Mouse (Mus musculus) heart, postnatal 4 days (tissue): ENCODE results near the gene Pabpc1l. TPM values are rescaled to one million over a fixed set of nuclear protein-coding genes. Genes with fewer than 3 reads are reported as not detected.
"Not testable (repeated sequence)": the region's sequence is repeated elsewhere in the genome, so short reads cannot be mapped to it uniquely, and the experiment has no call there.

Experiments used
- DNase-seq: peaks from one replicate; pipeline ENCODE4 v3.0.0; 2021
- total RNA-seq, 2 experiments: library from RNA; stranded (reverse); gene quantifications; 2 replicates each; pipeline ENCODE4 v1.2.3; 2021

The Pabpc1l gene
- total RNA-seq, 2 experiments from 2014 or later = 1.4 to 1.8 TPM

DNA sequence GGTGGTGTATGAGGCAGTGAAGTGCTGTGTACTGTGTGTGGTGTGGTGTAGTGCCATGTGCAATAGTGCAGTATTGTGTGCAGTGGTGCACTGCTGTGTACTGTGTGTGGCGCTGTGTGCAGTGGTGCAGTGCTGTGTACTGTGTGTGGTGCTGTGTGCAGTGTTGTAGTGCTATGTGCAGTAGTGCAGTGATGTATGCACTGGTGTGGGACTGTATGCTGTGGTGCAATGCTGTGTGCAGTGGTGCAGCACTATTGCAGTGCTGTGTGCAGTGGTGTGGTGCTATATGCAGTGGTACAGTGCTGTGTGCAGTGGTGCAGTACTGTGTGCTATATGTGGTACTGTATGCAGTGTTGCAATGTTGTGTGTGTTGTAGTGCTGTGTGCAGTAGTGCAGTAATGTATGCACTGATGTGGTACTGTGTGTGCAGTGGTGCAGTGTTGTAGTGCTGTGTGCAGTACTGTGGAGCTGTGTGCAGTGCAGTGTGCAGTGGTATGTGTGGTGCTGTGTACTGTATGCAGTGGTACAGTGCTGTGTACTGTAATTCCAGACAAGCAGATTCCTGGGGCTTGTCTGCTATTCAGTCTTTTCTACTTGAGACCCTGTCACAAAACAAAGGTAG lies 13.3 kb downstream of the Pabpc1l start:
- no peak for DNase-seq

- no peak for DNase-seq
Observed at GRCm38 (mm10) chr2:164040949-164041348, 15.7 kb downstream of the Pabpc1l start.

DNA sequence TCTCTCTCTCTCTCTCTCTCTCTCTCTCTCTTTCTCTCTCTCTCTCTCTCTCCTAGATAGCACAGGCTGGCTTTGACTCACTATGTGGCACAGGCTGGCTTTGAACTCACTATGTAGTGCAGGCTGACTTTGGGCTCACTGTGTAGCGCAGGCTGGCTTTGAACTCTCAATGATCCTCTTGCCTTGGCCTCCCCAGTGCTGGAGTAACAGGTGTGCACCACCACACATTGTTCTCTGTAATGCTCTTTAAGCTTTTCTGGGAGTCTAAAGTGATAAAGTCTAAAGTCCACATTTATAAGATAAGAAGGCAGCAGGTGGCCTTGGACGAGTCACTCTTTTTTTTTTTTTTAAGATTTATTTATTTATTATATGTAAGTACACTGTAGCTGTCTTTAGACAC lies 16.3 kb downstream of the Pabpc1l start:
- no peak for DNase-seq

DNA sequence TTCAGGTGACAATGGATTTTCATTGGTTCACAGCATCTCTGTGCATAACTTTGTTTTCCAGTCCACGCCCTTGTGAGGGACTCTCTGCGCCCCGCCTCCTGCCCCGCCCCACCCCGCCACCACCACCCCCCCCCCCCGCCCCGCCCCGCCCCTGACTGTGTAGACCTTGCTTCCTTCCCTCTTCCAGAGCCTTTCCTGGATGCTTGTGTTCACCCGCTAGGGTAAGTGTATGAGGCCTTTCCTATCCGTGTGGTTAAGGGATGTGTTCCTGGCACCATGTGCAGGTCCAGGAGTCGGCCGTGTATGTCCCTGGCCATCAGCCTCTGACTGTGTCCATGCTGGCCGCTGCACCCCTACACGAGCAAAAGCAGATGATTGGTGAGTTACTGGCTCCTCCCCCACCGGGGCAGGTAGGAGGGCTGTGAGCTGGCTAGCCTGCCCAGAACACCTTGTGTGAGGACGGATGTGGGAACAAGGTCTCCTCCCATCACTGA lies 22.0 kb downstream of the Pabpc1l start:
- no peak for DNase-seq

GRCm38 (mm10) chr2:164053767-164054166 lies 28.5 kb downstream of the Pabpc1l start:
- DNase-seq = peak; percentile 80

DNA sequence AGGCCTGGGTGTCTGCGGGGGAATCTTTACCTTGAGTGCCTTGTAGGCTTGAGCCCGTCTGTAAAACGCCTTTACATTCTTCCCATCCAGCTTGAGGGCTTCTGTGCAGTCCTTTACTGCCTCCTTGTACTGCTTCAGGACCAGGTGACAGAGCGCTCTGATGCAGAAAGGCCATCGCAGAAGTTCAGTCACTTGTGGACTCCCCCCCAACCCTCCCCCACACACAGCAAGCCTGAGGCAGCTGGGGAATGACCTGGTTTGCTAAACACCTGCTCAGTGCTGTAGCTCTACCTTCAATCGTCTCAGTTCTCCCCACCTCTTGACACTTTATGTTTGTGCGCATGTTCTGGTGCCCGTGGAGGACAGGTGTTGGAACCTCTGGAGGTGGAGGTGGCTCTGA lies 29.4 kb downstream of the Pabpc1l start:
- no peak for DNase-seq

DNA sequence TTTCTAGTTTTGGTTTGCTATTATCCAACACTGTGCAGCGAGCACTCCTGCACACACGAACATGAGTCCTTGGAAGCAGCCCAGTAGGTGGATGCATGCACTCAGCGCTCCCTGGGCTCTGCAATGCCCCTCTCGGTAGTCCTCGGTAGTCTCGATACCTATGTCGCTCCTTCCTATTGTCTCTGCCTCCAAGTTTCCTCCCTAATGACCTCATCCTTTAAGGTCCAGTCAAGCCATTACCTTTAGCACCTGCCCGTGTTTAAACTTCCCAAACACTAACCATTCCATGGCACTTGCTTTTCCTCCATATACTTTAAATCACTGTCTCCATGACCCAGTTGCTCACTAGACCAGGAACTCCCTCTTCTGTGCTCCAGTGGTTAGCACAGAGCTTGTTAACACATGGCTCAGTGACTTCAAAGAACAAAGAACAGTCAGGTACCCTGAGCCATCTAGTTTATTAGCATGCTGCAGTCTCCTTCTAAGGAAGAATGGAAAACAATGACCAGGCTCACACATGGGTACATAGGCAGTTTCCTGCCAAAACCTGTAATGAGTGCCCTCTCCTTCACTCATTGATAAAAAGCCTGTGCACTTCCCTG lies 34.5 kb downstream of the Pabpc1l start:
- no peak for DNase-seq

DNA sequence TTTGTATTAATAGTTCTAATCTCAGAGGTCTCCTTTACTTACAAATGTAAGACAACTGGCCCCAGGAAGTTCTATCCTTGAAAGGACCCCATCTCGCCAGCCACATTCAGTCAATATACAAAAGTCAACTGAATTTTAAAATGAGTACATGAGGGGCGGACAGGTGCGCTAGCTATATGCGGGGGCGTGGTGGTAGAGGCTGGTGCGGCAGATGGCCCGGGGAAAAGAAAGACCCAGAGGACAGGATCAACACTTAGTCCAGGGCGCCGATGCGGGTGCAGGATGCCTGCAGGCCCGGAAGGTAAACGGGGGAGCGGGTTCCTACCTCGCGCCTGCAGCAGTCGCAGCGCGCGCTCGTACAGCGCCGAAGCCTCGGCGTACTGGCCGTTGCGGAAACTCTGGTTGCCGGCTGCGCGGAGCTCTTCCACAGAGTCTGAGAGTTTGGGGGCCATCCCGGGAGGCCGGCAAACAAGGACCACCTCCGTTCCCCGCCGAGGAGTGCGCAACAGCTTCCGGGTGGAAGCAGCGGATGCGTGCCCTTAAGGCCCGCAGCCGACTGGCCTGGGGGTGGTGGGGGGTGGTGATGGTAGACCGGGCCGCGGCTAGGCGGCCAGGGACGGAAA lies 45.0 kb downstream of the Pabpc1l start, which contains the start of gene Stk4:
Gene Stk4, plus strand, starts transcription at position 181 of the 623 bp plus-strand sequence.
- no peak for DNase-seq

- peak; percentile 98 for DNase-seq
Observed at GRCm38 (mm10) chr2:164070765-164071436, 45.7 kb downstream of the Pabpc1l start, which contains the start of gene Tomm34. Gene Tomm34, minus strand, starts transcription at chr2:164071169.

DNA sequence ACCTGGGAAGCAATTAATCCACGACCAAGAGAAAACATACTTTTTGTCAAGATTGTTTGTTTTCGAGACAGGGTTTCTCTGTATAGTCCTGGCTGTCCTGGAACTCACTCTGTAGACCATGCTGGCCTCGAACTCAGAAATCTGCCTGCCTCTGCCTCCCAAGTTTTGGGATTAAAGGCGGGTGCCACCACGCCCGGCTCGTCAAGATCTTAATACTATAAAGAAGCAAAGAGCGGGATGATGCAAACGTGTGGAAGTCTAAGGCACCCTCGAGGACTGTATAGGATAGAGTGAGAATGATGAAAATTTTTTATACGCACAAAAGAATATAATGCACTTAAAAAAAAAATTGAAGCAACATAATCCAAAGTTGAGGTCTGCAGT lies 46.2 kb downstream of the Pabpc1l start:
- DNase-seq = not testable (repeated sequence)

DNA sequence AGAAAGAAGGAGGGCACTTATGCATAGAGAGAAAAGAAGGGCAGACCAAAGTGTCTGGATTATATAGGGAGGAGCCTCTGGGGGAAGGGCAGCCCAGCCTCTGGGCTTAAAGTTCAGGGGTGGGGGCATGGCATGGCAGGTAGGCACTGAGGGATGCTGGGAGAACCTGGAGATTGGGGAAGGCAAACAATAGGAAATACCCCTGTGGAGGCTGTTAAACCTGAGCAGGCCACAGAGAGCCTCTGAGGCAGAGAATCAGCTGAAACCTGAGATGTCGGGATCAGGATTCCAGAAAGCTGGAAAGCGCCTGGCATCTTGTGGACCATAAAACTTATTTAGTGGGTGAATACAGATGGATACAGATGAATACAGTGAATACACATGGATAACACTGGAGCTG lies 46.9 kb downstream of the Pabpc1l start:
- DNase-seq = no peak

GRCm38 (mm10) chr2:164073120-164073519 lies 47.9 kb downstream of the Pabpc1l start:
- DNase-seq = no peak

DNA sequence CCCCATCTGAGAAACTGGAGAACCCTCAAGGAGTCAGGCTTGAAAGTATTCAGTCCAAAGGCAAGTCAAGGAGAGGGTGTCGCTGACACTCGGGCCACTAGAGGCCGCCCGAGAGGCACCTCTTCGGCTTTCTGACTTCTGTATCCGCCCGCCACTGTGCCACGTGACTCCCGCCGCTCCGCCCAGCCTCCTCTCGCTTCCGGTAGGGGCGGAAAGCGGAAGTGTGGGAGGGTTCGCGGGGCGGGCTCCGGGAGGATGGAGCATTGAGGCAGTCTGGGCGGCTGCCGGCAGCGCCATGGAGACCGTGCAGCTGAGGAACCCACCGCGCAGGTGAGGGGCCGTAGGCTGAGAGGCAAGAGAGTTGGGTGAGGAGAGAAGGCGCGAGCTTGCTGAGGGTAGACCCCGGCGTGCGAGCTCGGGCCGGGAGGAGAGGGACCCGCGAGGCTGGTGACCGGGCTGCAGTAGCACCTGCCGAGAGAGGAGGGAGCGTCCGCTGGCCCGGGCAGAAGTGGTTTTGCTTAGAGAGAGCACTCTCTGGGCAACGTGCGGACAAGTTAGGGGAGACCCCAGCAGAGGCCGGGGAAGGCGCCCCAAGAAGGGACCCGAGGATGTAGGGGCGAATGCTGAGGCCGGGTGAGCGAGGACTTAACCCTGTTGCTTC lies 48.8 kb downstream of the Pabpc1l start:
- DNase-seq = peak; percentile 99

DNA sequence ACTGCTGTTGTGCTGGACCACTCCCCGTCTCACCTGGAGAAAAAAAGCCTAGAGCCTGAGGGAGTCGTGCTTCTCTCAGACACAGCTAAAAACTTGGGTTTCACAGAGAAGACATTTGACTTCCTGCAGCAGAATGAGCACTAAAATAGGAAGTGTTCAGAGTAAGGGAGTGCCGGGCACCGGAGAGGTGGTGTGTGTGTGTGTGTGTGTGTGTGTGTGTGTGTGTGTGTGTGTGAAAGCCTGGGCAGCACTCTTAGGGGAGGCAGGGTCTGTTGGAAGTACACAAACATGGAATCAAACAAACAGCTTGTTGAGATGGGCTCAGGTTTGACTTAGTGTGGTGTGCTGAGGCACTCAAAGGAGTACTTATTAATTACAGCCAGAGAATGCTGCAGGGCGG lies 49.8 kb downstream of the Pabpc1l start:
- no peak for DNase-seq

DNA sequence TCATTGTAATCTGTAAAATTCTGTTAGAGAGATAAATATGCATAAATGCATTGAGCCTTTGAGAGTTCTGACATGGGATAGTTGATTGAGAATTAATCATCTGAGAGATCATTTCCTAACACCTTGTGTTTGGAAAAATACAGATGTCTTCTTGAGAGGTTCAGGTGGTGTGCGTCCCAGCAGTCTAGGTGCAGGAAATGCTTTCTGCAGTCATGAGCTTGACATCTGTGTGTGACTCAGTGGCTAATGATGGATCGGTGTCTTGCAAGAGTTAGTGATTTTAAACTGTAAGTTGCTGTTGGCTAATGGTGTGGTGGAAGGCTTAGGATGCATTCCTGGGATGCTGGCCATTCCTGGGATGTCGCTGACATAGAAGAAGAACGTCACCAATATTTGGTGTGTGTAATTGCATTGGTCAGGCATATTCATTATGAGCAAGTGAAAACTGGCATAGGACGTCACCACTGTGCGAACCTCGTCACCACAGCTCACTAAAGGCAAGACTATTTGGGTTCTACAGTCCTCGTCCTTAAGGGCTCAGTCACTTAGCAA lies 51.7 kb downstream of the Pabpc1l start:
- DNase-seq = no peak

- DNase-seq = no peak
Observed at GRCm38 (mm10) chr2:164077875-164078274, 52.6 kb downstream of the Pabpc1l start.

- no peak for DNase-seq
Observed at GRCm38 (mm10) chr2:164079488-164079887, 54.2 kb downstream of the Pabpc1l start.

DNA sequence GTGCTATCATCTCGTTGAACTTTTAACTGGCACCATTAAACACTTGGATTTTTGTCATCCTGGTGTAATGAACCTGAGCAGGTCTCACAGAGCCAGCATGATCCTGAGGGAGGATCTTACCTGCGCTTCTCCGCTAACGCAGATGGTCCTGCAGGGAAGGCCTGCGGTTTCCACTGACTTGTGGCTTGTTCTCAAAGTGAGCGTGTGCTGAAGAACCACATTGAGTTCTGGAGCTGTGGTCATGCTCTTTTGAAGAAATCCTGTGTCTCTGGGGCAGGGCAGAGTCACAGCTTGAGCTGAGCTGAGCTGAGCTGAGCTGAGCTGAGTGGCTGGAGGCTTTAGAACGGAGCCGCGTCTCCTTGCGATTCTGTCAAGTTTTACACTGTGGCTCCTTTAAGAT lies 56.3 kb downstream of the Pabpc1l start:
- no peak for DNase-seq

DNA sequence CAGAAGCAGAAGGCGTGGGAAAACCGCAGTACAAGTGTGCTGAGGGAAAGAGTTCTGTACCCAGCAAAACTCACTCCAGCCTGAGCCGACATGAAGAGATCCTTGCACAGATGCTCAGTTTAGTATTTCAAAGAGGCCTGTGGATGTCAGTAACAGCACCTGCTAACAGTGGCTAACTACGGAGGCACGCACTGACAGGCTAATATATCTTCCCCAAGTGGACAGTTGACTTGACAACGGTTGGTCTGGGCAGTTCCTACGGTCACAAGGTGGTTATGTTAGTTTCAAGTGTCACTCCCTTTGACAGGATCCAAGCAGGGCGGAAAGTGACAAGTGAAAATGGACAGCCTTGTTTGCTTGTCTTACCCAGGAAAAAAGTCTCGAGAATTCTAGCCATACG lies 56.9 kb downstream of the Pabpc1l start:
- DNase-seq = no peak

DNA sequence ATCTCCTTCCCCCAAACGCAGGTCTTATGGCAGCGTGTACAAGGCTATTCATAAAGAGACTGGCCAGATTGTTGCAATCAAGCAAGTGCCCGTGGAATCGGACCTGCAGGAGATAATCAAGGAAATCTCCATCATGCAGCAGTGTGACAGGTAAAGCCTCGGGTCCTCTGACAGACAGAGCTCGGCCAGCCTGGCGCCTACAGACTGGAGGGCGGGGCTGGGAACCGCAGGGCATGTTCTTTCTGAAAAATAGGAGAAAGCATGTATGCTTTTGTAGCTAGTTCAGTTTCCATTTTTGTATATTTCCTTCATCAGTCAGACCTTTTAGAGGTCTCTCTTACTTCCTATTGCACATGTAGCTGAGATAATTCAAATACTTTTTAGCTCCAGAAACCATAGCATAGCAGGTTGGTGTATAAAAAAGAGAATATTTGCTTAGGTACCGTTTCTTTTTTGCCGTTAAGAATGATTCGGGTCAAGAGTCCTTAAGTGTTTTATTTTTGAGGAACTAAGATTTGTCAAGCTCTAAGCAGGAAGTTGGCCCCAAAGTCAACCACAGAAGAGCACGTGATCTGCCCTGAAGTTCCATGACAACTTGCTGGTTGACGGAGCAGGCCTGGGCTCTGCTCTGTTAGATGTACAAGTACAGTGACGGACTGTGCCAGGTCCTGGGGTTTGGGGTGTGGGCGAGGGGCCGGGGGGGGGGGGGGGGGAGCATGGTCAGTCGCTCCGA lies 58.5 kb downstream of the Pabpc1l start:
- no peak for DNase-seq

DNA sequence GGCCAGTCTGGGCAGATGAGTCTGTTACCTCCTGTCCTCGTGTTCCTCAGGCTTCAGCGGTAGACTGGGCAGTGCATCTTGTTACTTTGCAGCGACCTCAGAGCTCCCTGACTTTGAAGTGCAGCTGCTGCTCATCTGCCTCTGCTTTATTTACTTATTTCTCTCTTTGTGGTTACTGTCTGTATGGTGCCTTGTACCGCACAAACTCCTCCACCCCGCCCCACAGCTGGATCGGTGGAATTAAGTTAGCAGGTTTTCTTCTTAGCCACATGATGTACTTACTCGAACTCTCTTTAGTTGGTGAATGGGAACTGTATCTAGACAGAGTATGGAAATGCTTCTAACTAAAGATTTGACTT lies 59.1 kb downstream of the Pabpc1l start:
- DNase-seq = no peak
